Mouse (Mus musculus): Measurements from ENCODE around the gene Stpg1. TPM values are rescaled to one million over a fixed set of nuclear protein-coding genes. Genes with fewer than 3 reads are reported as not detected.

Gene Stpg1
- polyA plus RNA-seq, 1 experiment, result 0.35 TPM

- no peak overlapping the region for H3K4me3 ChIP-seq (ENCODE audit: control insufficient read depth, insufficient read depth, low read length)
- H3K27ac ChIP-seq (ENCODE audit: control insufficient read depth, insufficient read depth, low read length), result no peak overlapping the region
- no peaks in the 10 kb centered on the region for H3K4me1 ChIP-seq (replicated peaks; ENCODE audit: control insufficient read depth, insufficient read depth, low read length)
- TF ChIP-seq POLR2A (IDR thresholded peaks at IDR 0.05; ENCODE audit: control insufficient read depth, extremely low read depth, insufficient read depth, low read length, poor library complexity) (no peak), CTCF (IDR thresholded peaks at IDR 0.05; ENCODE audit: borderline replicate concordance, control insufficient read depth, extremely low read depth, insufficient read depth, low read length, poor library complexity) (no peak)
- H3K36me3 ChIP-seq (ENCODE audit: control insufficient read depth, insufficient read depth, low read length), result no peaks in the 10 kb centered on the region
- WGBS, result 69% methylated on average over 6 of the region's 6 CpGs
- no peak for DNase-seq
- no peaks in the 10 kb centered on the region for H3K27me3 ChIP-seq (ENCODE audit: control insufficient read depth, insufficient read depth, low read length)
These were observed 85.1 kb downstream of the Stpg1 start for GRCm38 (mm10) chr4:135579695-135580094.

DNA sequence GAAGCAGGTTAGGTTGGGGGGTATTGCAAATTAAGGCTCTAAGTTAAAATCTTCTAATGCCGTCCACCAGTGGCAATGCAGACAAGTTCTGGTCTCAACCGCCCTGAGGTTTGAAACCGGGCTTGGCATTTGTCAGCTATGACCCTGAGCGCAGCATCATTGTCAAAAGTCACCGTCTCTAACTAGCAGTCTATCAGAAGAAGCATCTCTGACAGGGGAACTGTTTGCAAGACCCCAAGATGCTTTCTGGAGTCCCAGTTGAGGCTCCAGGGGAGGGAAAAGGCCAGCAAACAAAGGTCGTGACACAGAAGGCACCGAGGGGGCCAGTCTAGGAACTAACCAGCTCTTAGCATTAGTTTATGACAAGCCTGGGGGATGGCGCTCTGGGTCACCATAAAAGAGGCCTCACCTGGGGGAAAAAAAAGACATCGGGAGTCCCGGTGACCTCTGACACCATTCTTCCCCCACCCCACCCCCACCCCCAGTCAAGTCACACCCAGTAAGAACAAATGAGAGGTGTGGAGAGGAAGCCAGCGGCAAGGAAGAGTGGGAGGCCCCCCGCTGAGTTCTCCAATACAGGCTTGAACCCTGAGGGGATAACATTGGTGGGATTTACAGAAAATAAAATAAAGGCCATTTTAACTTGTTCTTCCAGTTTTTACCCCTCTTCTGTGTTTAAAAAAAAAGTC, 86.8 kb downstream of the Stpg1 start:
- no peaks in the 10 kb centered on the region for H3K36me3 ChIP-seq (ENCODE audit: control insufficient read depth, insufficient read depth, low read length)
- H3K27ac ChIP-seq (ENCODE audit: control insufficient read depth, insufficient read depth, low read length), result no peak overlapping the region
- DNase-seq, result no peak
- no peak overlapping the region for H3K4me3 ChIP-seq (ENCODE audit: control insufficient read depth, insufficient read depth, low read length)
- no peaks in the 10 kb centered on the region for H3K4me1 ChIP-seq (replicated peaks; ENCODE audit: control insufficient read depth, insufficient read depth, low read length)
- WGBS, result 76% methylated on average over 12 of the region's 12 CpGs
- H3K27me3 ChIP-seq (ENCODE audit: control insufficient read depth, insufficient read depth, low read length), result no peaks in the 10 kb centered on the region
- no peak for TF ChIP-seq POLR2A (IDR thresholded peaks at IDR 0.05; ENCODE audit: control insufficient read depth, extremely low read depth, insufficient read depth, low read length, poor library complexity)
- no peak for TF ChIP-seq CTCF (IDR thresholded peaks at IDR 0.05; ENCODE audit: borderline replicate concordance, control insufficient read depth, extremely low read depth, insufficient read depth, low read length, poor library complexity)

- DNase-seq, result no peak
- H3K4me3 ChIP-seq (ENCODE audit: control insufficient read depth, insufficient read depth, low read length), result no peak overlapping the region
- no peak overlapping the region for H3K27ac ChIP-seq (ENCODE audit: control insufficient read depth, insufficient read depth, low read length)
- TF ChIP-seq POLR2A (IDR thresholded peaks at IDR 0.05; ENCODE audit: control insufficient read depth, extremely low read depth, insufficient read depth, low read length, poor library complexity) (no peak), CTCF (IDR thresholded peaks at IDR 0.05; ENCODE audit: borderline replicate concordance, control insufficient read depth, extremely low read depth, insufficient read depth, low read length, poor library complexity) (no peak)
- H3K4me1 ChIP-seq (replicated peaks; ENCODE audit: control insufficient read depth, insufficient read depth, low read length), result no peaks in the 10 kb centered on the region
- H3K27me3 ChIP-seq (ENCODE audit: control insufficient read depth, insufficient read depth, low read length), result no peaks in the 10 kb centered on the region
- 68% methylated on average over 4 of the region's 4 CpGs for WGBS
- no peaks in the 10 kb centered on the region for H3K36me3 ChIP-seq (ENCODE audit: control insufficient read depth, insufficient read depth, low read length)
These were observed 90.2 kb downstream of the Stpg1 start for GRCm38 (mm10) chr4:135584838-135585237.

Other genes with a start within 250 kb of the Stpg1 start
- 50.2 and 55.1 TPM in 2 replicates for gene Clic4, start 222.0 kb upstream of the Stpg1 start, polyA plus RNA-seq (2012; rRNA removed)
- 41.0 and 50.0 TPM in 2 replicates for gene Srrm1, start 141.5 kb upstream of the Stpg1 start, polyA plus RNA-seq (2012; rRNA removed)
- 0.96 and 2.0 TPM in 2 replicates for gene Ncmap, start 96.6 kb upstream of the Stpg1 start, polyA plus RNA-seq (2012; rRNA removed)
- gene Rcan3, start 60.9 kb upstream of the Stpg1 start, polyA plus RNA-seq (2012; rRNA removed), result 20.0 and 21.9 TPM in 2 replicates
- gene Nipal3, start 248 bp downstream of the Stpg1 start, polyA plus RNA-seq (2012; rRNA removed), result 38.7 and 41.4 TPM in 2 replicates
- 0.47 and 0.80 TPM in 2 replicates for gene Grhl3, start 78.8 kb downstream of the Stpg1 start, polyA plus RNA-seq (2012; rRNA removed)
- 2.0 and 2.5 TPM in 2 replicates for gene Ifnlr1, start 191.5 kb downstream of the Stpg1 start, polyA plus RNA-seq (2012; rRNA removed)
- 0.24 and 0.40 TPM in 2 replicates for gene Il22ra1, start 233.4 kb downstream of the Stpg1 start, polyA plus RNA-seq (2012; rRNA removed)

All from thymus, adult 2 months (tissue).